Mouse (Mus musculus) intestine, embryonic 14.5 days (tissue): ENCODE results near the gene Tmem259. TPM values are rescaled to one million over a fixed set of nuclear protein-coding genes. Genes with fewer than 3 reads are reported as not detected.
A peak's percentile ranks its signal among the peaks of the same experiment; 100 is the strongest.

Experiments used
- ATAC-seq: fragments of 200-750 bp; cut with Nextera tagmentation; replicated peaks from 2 replicates; pipeline ENCODE4 v1.8.0; 2017; ENCODE audit warnings: low read depth, moderate number of reproducible peaks, moderate TSS enrichment, moderate library complexity; ENCODE audit not compliant: low FRiP score, low TSS enrichment
- DNase-seq: peaks from one replicate; pipeline ENCODE4 v3.0.0-alpha.2; 2018; ENCODE audit warnings: low spot score
- H3K27ac ChIP-seq: fragments of 300-500 bp; sonication (generic); 2 replicates; pipeline ENCODE4 v1.5.1; 2014; ENCODE audit warnings: low read depth, mild to moderate bottlenecking, control low read depth
- H3K27me3 ChIP-seq: fragments of 300-500 bp; sonication (generic); replicated peaks from 2 replicates; pipeline ENCODE4 v1.6.1; 2014; ENCODE audit warnings: low read length, control low read depth; ENCODE audit not compliant: control insufficient read depth, insufficient read depth
- H3K36me3 ChIP-seq: fragments of 300-500 bp; sonication (generic); 2 replicates; pipeline ENCODE4 v1.6.1; 2014; ENCODE audit warnings: low read length, control low read depth; ENCODE audit not compliant: control insufficient read depth, insufficient read depth
- H3K4me1 ChIP-seq: fragments of 300-500 bp; sonication (generic); replicated peaks from 2 replicates; pipeline ENCODE4 v1.6.1; 2014; ENCODE audit warnings: low read length, control low read depth, mixed read lengths; ENCODE audit not compliant: control insufficient read depth, insufficient read depth
- H3K4me2 ChIP-seq: fragments of 300-500 bp; sonication (generic); 2 replicates; pipeline ENCODE4 v1.6.1; 2014; ENCODE audit warnings: low read length
- H3K4me3 ChIP-seq: fragments of 300-500 bp; sonication (generic); 2 replicates; pipeline ENCODE4 v1.5.1; 2014; ENCODE audit warnings: low read depth, low read length, control low read depth, mixed read lengths
- H3K9ac ChIP-seq: fragments of 300-500 bp; sonication (generic); 2 replicates; pipeline ENCODE4 v1.6.1; 2014; ENCODE audit warnings: mild to moderate bottlenecking, low read length
- H3K9me3 ChIP-seq: fragments of 300-500 bp; sonication (generic); 2 replicates; pipeline ENCODE4 v1.6.1; 2016; ENCODE audit warnings: low read length, control low read depth; ENCODE audit not compliant: control insufficient read depth
- WGBS: fragments of 180-500 bp; shearing (Covaris S2); extraction: QIAGEN DNeasy Blood & Tissue Kit; methylation state at CpG from one replicate; pipeline ENCODE4 v1.1.7; 2014; 5-methylcytosine and 5-hydroxymethylcytosine counted together
- polyA plus RNA-seq: library from polyadenylated mRNA; unstranded; fragments of >200 nt; fragmentation: Nextera tagmentation; extraction: Ambion mirVana; gene quantifications from 2 replicates; pipeline ENCODE4 v1.2.1, GENCODE M21; 2014

The Tmem259 gene
- polyA plus RNA-seq, 1 experiment from 2014 or later: 17.5 TPM

DNA sequence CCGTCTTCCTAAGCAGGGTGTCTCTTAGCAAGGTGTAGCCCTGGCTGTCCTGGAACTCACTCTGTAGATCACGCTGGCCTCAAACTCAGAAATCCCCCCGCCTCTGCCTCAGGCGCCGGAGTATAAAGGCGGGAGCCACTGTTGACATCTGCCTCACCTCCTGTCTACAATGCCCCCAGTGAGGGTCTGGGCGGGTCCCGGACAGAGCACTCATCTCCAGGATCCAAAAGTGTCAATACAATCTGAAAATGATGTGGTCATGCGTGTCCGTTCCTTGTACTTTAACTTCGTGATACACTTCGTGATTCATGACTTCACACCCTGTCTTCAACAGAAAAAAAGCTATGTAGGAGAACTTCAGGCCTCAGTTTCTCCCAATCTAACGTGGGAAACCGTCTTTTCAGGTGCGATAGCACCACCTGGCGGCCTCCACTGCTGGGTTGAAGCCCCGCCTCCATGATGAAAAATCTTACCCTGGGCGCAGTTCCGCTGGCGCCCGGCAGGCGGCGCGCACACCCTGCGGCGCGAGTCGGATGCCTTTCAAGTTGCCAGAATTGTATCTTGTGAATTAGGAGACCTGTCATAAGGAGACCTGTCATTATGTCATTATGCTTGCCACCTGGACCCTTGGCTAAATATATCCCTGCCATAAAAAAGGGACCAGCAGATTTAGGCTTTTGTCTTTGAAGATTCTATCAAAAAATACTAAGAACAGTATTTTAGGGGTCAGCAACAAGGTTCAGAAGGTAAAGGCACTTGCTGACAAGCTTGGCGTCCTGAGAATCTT is 58.9 kb downstream of the Tmem259 start:
- H3K4me2 ChIP-seq: peak overlapping the region; percentile 88
- H3K36me3 ChIP-seq: no peaks in the 10 kb centered on the region
- no peak overlapping the region; the same call in 1 of the 2 replicates for H3K4me3 ChIP-seq
- no peak overlapping the region for H3K27ac ChIP-seq
- H3K9me3 ChIP-seq: no peaks in the 10 kb centered on the region
- DNase-seq (peak; percentile 96), ATAC-seq (no peak)
- H3K9ac ChIP-seq: no peak overlapping the region
- H3K27me3 ChIP-seq: peaks cover 29% of the 10 kb centered on the region
- 12% methylated on average over 29 of the region's 29 CpGs for WGBS
- peaks cover 27% of the 10 kb centered on the region for H3K4me1 ChIP-seq

Other genes with a start within 250 kb of the Tmem259 start
- 37.9 and 40.1 TPM in 2 replicates for gene Polrmt, start 237.7 kb downstream of the Tmem259 start, polyA plus RNA-seq
- 0.26 and 0.42 TPM in 2 replicates for gene Fgf22, start 229.3 kb downstream of the Tmem259 start, polyA plus RNA-seq
- 80.3 and 90.3 TPM in 2 replicates for gene Rnf126, start 217.4 kb downstream of the Tmem259 start, polyA plus RNA-seq
- 10.1 and 11.1 TPM in 2 replicates for gene Fstl3, start 207.1 kb downstream of the Tmem259 start, polyA plus RNA-seq
- 0.45 TPM in 1 of 2 replicates, not detected in the other for gene Prss57, start 193.4 kb downstream of the Tmem259 start, polyA plus RNA-seq
- 63.4 and 66.2 TPM in 2 replicates for gene Palm, start 190.8 kb downstream of the Tmem259 start, polyA plus RNA-seq
- gene Misp, start 163.3 kb downstream of the Tmem259 start, polyA plus RNA-seq: 78.3 and 87.9 TPM in 2 replicates
- 286 and 291 TPM in 2 replicates for gene Ptbp1, start 129.9 kb downstream of the Tmem259 start, polyA plus RNA-seq
- 5.2 and 5.9 TPM in 2 replicates for gene Prtn3, start 109.9 kb downstream of the Tmem259 start, polyA plus RNA-seq
- 38.8 and 46.4 TPM in 2 replicates for gene Plppr3, start 109.7 kb downstream of the Tmem259 start, polyA plus RNA-seq
- 0.55 TPM in 1 of 2 replicates, not detected in the other for gene Elane, start 98.1 kb downstream of the Tmem259 start, polyA plus RNA-seq
- not detected in 2 replicates for gene Cfd, start 93.5 kb downstream of the Tmem259 start, polyA plus RNA-seq
- gene Med16, start 75.4 kb downstream of the Tmem259 start, polyA plus RNA-seq: 42.0 and 46.3 TPM in 2 replicates
- gene Gm26602, start 73.5 kb downstream of the Tmem259 start, polyA plus RNA-seq: not detected in 2 replicates
- 0.46 and 0.51 TPM in 2 replicates for gene Kiss1r, start 67.4 kb downstream of the Tmem259 start, polyA plus RNA-seq
- gene R3hdm4, start 63.1 kb downstream of the Tmem259 start, polyA plus RNA-seq: 122 and 126 TPM in 2 replicates
- 12.7 and 14.4 TPM in 2 replicates for gene Arid3a, start 57.3 kb downstream of the Tmem259 start, polyA plus RNA-seq
- gene Wdr18, start 24.2 kb downstream of the Tmem259 start, polyA plus RNA-seq: 126 and 134 TPM in 2 replicates
- 0.23 and 0.28 TPM in 2 replicates for gene Grin3b, start 13.6 kb downstream of the Tmem259 start, polyA plus RNA-seq
- 320 and 368 TPM in 2 replicates for gene Cnn2, start 4.3 kb upstream of the Tmem259 start, polyA plus RNA-seq
- gene Abca7, start 12.2 kb upstream of the Tmem259 start, polyA plus RNA-seq: 3.7 and 3.8 TPM in 2 replicates
- 6.8 and 8.0 TPM in 2 replicates for gene Arhgap45, start 32.3 kb upstream of the Tmem259 start, polyA plus RNA-seq
- gene Polr2e, start 55.5 kb upstream of the Tmem259 start, polyA plus RNA-seq: 255 and 274 TPM in 2 replicates
- gene Gpx4, start 62.8 kb upstream of the Tmem259 start, polyA plus RNA-seq: 607 and 623 TPM in 2 replicates
- gene Sbno2, start 121.2 kb upstream of the Tmem259 start, polyA plus RNA-seq: 14.1 TPM in 2 replicates
- gene Stk11, start 131.5 kb upstream of the Tmem259 start, polyA plus RNA-seq: 27.0 and 27.5 TPM in 2 replicates
- 590 and 627 TPM in 2 replicates for gene Atp5d, start 154.3 kb upstream of the Tmem259 start, polyA plus RNA-seq
- 7.1 and 8.5 TPM in 2 replicates for gene Cbarp, start 156.5 kb upstream of the Tmem259 start, polyA plus RNA-seq
- gene Midn, start 163.9 kb upstream of the Tmem259 start, polyA plus RNA-seq: 25.5 and 28.9 TPM in 2 replicates
- gene Cirbp, start 181.7 kb upstream of the Tmem259 start, polyA plus RNA-seq: 76.4 and 81.6 TPM in 2 replicates
- gene 1600002K03Rik, start 188.6 kb upstream of the Tmem259 start, polyA plus RNA-seq: 15.8 and 16.7 TPM in 2 replicates
- gene Efna2, start 195.2 kb upstream of the Tmem259 start, polyA plus RNA-seq: 10.2 and 12.2 TPM in 2 replicates
- gene Mum1, start 242.1 kb upstream of the Tmem259 start, polyA plus RNA-seq: 61.3 and 66.5 TPM in 2 replicates